Mouse (Mus musculus) olfactory bulb, adult 2 months (tissue): Measurements from ENCODE around the gene Hist1h4b. TPM values are rescaled to one million over a fixed set of nuclear protein-coding genes. Genes with fewer than 3 reads are reported as not detected.
"Not testable (repeated sequence)": the region's sequence is repeated elsewhere in the genome, so short reads cannot be mapped to it uniquely, and the experiment has no call there.

Source experiments
- H3K27ac ChIP-seq: fragments of 200-500 bp; 2 replicates; pipeline ENCODE4 v1.5.1; 2012; ENCODE audit warnings: low read depth, low read length; ENCODE audit not compliant: insufficient read depth
- H3K4me1 ChIP-seq: fragments of 200-500 bp; 2 replicates; pipeline ENCODE4 v1.6.1; 2012; ENCODE audit warnings: low read length; ENCODE audit not compliant: control insufficient read depth, insufficient read depth
- H3K4me3 ChIP-seq: fragments of 200-500 bp; 2 replicates; pipeline ENCODE4 v1.5.1; 2012; ENCODE audit warnings: mild to moderate bottlenecking, low read depth, low read length, moderate library complexity; ENCODE audit not compliant: insufficient read depth
- CTCF ChIP-seq: fragments of 200-500 bp; IDR thresholded peaks from 2 replicates; pipeline ENCODE4 v1.5.1; 2012; ENCODE audit warnings: low read depth, mild to moderate bottlenecking, low read length, moderate library complexity; ENCODE audit not compliant: insufficient read depth
- POLR2A ChIP-seq: fragments of 200-500 bp; IDR thresholded peaks from 2 replicates; pipeline ENCODE4 v1.6.1; 2012; ENCODE audit warnings: mild to moderate bottlenecking, low read depth, low read length, moderate library complexity; ENCODE audit not compliant: insufficient read depth
- WGBS: fragments of 180-500 bp; shearing (Covaris S2); methylation state at CpG from one replicate; pipeline ENCODE4 v1.1.7; 2018; 5-methylcytosine and 5-hydroxymethylcytosine counted together
- polyA plus RNA-seq: library from polyadenylated mRNA; stranded (reverse); fragments of >200 nt; gene quantifications from 2 replicates; pipeline ENCODE4 v1.2.4, GENCODE M21; 2012; ENCODE audit warnings: low replicate concordance; ENCODE audit not compliant: missing spikeins, insufficient read depth, insufficient read length

Hist1h4b gene
- polyA plus RNA-seq, 1 experiment, result not detected

DNA sequence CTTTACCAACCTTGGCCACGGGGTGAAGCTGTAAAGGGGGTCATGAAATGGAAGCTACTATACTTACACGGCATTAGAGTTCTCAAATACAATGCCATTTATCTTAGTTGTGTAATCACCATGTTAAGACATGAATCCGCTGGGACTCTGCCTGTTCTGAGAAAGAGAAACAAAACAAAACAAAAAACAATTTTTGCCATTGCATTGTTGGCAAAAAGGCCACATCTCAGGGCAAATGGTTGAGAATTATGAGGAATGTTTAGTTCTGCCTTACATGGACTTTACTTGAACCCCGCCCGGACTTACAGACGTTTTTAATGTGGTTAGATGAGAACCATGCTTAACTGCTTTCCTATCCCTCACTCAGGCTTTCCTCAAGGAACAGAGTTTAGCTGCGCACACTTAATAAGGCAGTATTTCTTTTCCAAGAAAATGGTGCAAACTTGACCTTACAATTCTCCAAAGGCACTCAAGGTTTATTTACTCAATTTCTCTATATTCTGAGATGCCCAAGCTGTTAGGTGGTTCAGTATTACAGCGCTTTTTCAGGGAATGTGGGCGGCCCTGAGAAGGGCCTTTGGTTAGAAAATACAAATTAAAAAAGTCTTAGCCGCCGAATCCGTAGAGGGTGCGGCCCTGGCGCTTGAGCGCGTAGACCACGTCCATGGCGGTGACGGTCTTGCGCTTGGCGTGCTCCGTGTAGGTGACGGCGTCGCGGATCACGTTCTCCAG lies 3.6 kb downstream of the Hist1h4b start:
- WGBS, result 1% methylated on average over 23 of the region's 27 CpGs

GRCm38 (mm10) chr13:23760972-23761864 lies 4.4 kb downstream of the Hist1h4b start, which contains the start of gene Hist1h4a:
Hist1h4a (minus strand) TSS chr13:23761230.
- peak within 1 kb of the TSS; percentile 93 for H3K27ac ChIP-seq
- WGBS, result under 1% methylated on average over 67 of the region's 72 CpGs
- peaks cover 3% of the 10 kb centered on the region; the same call in 1 of the 2 replicates for H3K4me1 ChIP-seq

More for the DNA sequence above, 3.6 kb downstream of the Hist1h4b start:
- Histone ChIP-seq H3K27ac (peak overlapping the region; percentile 93), H3K4me1 (peaks cover 3% of the 10 kb centered on the region; the same call in 1 of the 2 replicates), H3K4me3 (peak overlapping the region; percentile 65)
- no peak for TF ChIP-seq CTCF
- no peak for TF ChIP-seq POLR2A

GRCm38 (mm10) chr13:23761871-23762821 lies 5.3 kb downstream of the Hist1h4b start, which contains the start of gene Hist1h3a:
Hist1h3a (minus strand) TSS chr13:23762386.
- peak; percentile 64 for TF ChIP-seq POLR2A
- under 1% methylated on average over 33 of the region's 52 CpGs for WGBS

More at GRCm38 (mm10) chr13:23760972-23761864, 4.4 kb downstream of the Hist1h4b start, which contains the start of gene Hist1h4a:
- TF ChIP-seq CTCF, result no peak
- peak; percentile 90 for TF ChIP-seq POLR2A
- peak within 1 kb of the TSS; percentile 65 for H3K4me3 ChIP-seq

DNA sequence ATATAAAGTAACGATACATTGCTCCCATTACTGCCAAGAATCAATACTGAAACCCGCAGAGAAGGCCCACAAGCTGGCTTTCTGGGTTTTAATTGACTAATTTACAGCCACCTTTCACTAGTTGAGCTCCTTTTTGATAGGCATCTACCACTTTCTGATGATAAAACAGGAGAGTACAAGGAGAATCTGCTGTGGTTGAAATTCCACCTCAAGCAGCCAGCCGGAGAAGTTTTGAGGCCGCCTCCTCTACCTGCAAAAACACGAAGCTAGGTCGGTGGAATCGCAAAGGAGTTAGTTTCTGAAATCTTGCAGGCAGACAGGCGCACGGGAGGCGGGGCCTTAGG lies 6.4 kb downstream of the Hist1h4b start:
- TF ChIP-seq CTCF (no peak), POLR2A (no peak)
- under 1% methylated on average over 10 of the region's 10 CpGs for WGBS
- H3K27ac ChIP-seq, result peak overlapping the region; percentile 79
- peak overlapping the region; percentile 53; the same call in 1 of the 2 replicates for H3K4me3 ChIP-seq
- peaks cover 3% of the 10 kb centered on the region; the same call in 1 of the 2 replicates for H3K4me1 ChIP-seq

More at GRCm38 (mm10) chr13:23761871-23762821, 5.3 kb downstream of the Hist1h4b start, which contains the start of gene Hist1h3a:
- H3K4me1 ChIP-seq, result not testable (repeated sequence)
- Histone ChIP-seq H3K27ac (peak within 1 kb of the TSS; percentile 91), H3K4me3 (peak within 1 kb of the TSS; percentile 65)

DNA sequence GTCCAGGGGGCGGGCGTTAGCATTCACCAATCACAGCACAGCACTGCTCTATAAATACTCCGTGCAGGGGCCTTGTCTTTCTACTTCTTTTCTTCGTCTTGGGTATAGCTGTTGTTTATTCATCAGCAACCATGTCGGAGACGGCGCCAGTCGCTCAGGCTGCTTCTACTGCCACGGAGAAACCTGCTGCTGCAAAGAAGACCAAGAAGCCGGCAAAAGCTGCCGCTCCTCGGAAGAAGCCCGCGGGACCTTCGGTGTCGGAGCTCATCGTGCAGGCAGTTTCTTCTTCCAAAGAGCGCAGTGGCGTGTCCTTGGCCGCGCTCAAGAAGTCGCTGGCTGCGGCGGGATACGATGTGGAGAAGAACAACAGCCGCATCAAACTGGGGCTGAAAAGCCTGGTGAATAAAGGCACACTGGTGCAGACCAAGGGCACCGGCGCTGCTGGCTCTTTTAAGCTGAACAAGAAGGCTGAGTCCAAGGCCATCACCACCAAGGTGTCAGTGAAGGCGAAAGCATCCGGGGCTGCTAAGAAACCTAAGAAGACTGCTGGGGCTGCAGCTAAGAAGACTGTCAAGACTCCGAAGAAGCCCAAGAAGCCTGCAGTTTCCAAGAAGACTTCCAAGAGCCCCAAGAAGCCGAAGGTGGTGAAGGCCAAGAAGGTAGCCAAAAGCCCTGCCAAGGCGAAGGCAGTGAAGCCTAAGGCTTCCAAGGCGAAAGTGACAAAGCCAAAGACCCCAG lies 6.9 kb downstream of the Hist1h4b start, which contains the start of gene Hist1h1a:
Hist1h1a (plus strand) TSS at position 81 of the 738 bp plus-strand sequence.
- Histone ChIP-seq H3K27ac (peak within 1 kb of the TSS; percentile 79), H3K4me3 (peak within 1 kb of the TSS; percentile 53), H3K4me1 (peaks cover 3% of the 10 kb centered on the region; the same call in 1 of the 2 replicates)
- TF ChIP-seq POLR2A, result peak; percentile 77
- no peak for TF ChIP-seq CTCF
- WGBS, result 2% methylated on average over 34 of the region's 34 CpGs

DNA sequence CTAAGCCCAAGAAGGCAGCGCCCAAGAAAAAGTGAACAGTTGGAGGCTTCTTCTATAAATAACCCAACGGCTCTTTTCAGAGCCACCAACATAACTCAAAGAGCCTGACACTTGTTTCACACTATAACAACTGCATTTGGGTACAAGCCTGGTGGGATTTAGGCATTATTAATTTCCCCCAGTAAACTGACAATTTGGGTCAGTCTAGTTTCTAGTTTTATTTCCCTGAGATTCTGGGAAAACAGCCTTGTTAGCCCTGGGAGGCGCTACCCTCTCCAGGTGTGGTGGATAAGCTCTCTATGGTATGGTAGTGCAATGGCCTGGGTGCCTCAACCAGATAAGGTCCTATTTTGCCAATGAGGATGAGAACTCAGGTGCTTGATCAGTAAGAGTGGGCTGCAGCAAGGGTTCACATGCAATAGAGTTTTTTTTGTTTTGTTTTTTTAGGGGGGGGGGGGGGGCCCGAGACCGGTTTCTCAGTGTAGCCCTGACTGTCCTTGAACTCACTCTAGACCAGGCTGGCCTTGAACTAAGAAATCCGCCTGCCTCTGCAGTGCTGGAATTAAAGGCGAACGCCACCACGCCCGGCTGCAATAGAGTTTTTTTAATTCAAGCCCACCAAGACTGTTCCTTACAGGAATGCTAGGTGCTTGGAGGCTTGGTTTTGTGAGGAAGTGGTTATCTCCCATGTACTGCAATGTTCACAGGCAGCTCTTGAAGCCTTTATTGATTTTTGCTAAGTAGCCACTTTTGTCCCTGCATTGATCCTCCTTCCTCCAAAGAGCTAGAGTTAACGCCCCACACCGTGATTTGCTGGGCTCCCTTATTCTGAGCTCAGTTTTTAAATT lies 7.7 kb downstream of the Hist1h4b start:
- 40% methylated on average over 12 of the region's 12 CpGs for WGBS
- peaks cover 3% of the 10 kb centered on the region; the same call in 1 of the 2 replicates for H3K4me1 ChIP-seq
- no peak for TF ChIP-seq CTCF
- no peak for TF ChIP-seq POLR2A
- peak overlapping the region; percentile 53 for H3K4me3 ChIP-seq
- 0 out of 2 replicates have a peak overlapping the region, but pooled peaks have one; percentile 74 for H3K27ac ChIP-seq

- Histone ChIP-seq H3K4me3 (no peak overlapping the region), H3K27ac (no peak overlapping the region), H3K4me1 (peaks cover 3% of the 10 kb centered on the region; the same call in 1 of the 2 replicates)
- 89% methylated on average over 1 of the region's 1 CpGs for WGBS
- TF ChIP-seq POLR2A (no peak), CTCF (no peak)
Measured at GRCm38 (mm10) chr13:23765172-23765513, 8.3 kb downstream of the Hist1h4b start.
